Mouse (Mus musculus) ES-Bruce4 (cell line): ENCODE measurements around the gene Map3k20.

ENCODE experiments used
- CTCF ChIP-seq: IDR thresholded peaks from one replicate; pipeline ENCODE4 v1.8.1; 2011; ENCODE audit warnings: low read depth, low read length
- EP300 ChIP-seq: IDR thresholded peaks from 2 replicates; pipeline ENCODE4 v1.6.1; 2011; ENCODE audit warnings: low read depth, low read length; ENCODE audit not compliant: insufficient read depth
- POLR2A ChIP-seq: IDR thresholded peaks from one replicate; pipeline ENCODE4 v1.8.1; 2011; ENCODE audit warnings: low read length; ENCODE audit not compliant: insufficient read depth

GRCm38 (mm10) chr2:72239993-72240392 lies 45.4 kb upstream of the Map3k20 start:
- no peak for TF ChIP-seq EP300
- no peak for TF ChIP-seq POLR2A
- TF ChIP-seq CTCF, result no peak
